ENCODE assay signal across 24 mouse cellular contexts in genomic region chr4:119670210-119670555, GRCm38 (mm10). TPM values are rescaled to one million over a fixed set of nuclear protein-coding genes. Genes with fewer than 3 reads are reported as not detected.
DNase-seq lines count a peak whose midpoint lies in the region; ATAC-seq and TF ChIP-seq lines count a peak whose summit lies in the region.
"Had no signal": no experiment of that assay in that cellular context is flagged by ENCODE, and none has a peak within 500 bp of the region (broad histone marks: within the 10 kb centered on the region; RNA-seq: fewer than 3 reads in every experiment).

No protein-coding gene starts in this region.

- no peak for TF ChIP-seq CTCF in midbrain, postnatal 0 days (IDR thresholded peaks at IDR 0.05)

- no peak overlapping the region for H3K4me3 ChIP-seq in midbrain, embryonic 15.5 days
- H3K4me3 ChIP-seq in midbrain, postnatal 0 days (ENCODE audit: low read depth, low read length) = no peak overlapping the region
- H3K4me3 ChIP-seq in forebrain, embryonic 16.5 days (replicated peaks; ENCODE audit: low read length) = no peak overlapping the region
- H3K4me3 ChIP-seq: embryonic facial prominence, embryonic 13.5 days; heart, embryonic 12.5 days had no signal

- no peak overlapping the region for H3K27ac ChIP-seq in midbrain, embryonic 15.5 days
- no peak overlapping the region for H3K27ac ChIP-seq in midbrain, postnatal 0 days (ENCODE audit: low read depth, low read length)
- peak overlapping the region; percentile 85 for H3K27ac ChIP-seq in forebrain, embryonic 16.5 days (ENCODE audit: low read length)
- H3K27ac ChIP-seq: embryonic facial prominence, embryonic 13.5 days had no signal

- no peaks in the 10 kb centered on the region for H3K9me3 ChIP-seq in midbrain, embryonic 15.5 days
- no peaks in the 10 kb centered on the region for H3K9me3 ChIP-seq in midbrain, postnatal 0 days (ENCODE audit: low read length)
- H3K9me3 ChIP-seq in forebrain, embryonic 16.5 days (ENCODE audit: control insufficient read depth, low read length) = no peaks in the 10 kb centered on the region
- H3K9me3 ChIP-seq: embryonic facial prominence, embryonic 13.5 days; heart, embryonic 12.5 days had no signal

- peaks cover 13% of the 10 kb centered on the region for H3K4me1 ChIP-seq in midbrain, embryonic 15.5 days
- no peaks in the 10 kb centered on the region; the same call in 1 of the 2 replicates for H3K4me1 ChIP-seq in midbrain, postnatal 0 days (ENCODE audit: insufficient read depth, low read length)
- peaks cover 21% of the 10 kb centered on the region for H3K4me1 ChIP-seq in forebrain, embryonic 16.5 days (replicated peaks; ENCODE audit: control insufficient read depth, insufficient read depth, low read length)

- no peak for DNase-seq in frontal cortex, postnatal 10 days (ENCODE audit: low spot score in 2 of 2)
- no peak for DNase-seq in midbrain, postnatal 0 days (ENCODE audit: low spot score)
- peak; percentile 83 for DNase-seq in A20 (ENCODE audit: low read depth, low spot score)
- no peak for DNase-seq in kidney, adult 18-20 months
- no peak for DNase-seq in kidney, adult 9 months
- DNase-seq: adrenal gland, postnatal 25 days; cerebellum, adult 11 months; heart, postnatal 14 days; kidney, adult 2 months; kidney, postnatal 14 days; liver; right cerebral cortex, postnatal 25 days had no signal

- H3K27me3 ChIP-seq in midbrain, embryonic 15.5 days (replicated peaks) = no peaks in the 10 kb centered on the region
- H3K27me3 ChIP-seq in midbrain, postnatal 0 days (ENCODE audit: insufficient read depth, low read length) = no peaks in the 10 kb centered on the region
- H3K27me3 ChIP-seq in forebrain, embryonic 16.5 days (replicated peaks; ENCODE audit: control insufficient read depth, insufficient read depth, low read length) = no peaks in the 10 kb centered on the region
- H3K27me3 ChIP-seq: embryonic facial prominence, embryonic 13.5 days; heart, embryonic 12.5 days had no signal

- H3K36me3 ChIP-seq in midbrain, embryonic 15.5 days (replicated peaks) = no peaks in the 10 kb centered on the region
- no peaks in the 10 kb centered on the region for H3K36me3 ChIP-seq in midbrain, postnatal 0 days (ENCODE audit: insufficient read depth, low read length)
- no peaks in the 10 kb centered on the region for H3K36me3 ChIP-seq in forebrain, embryonic 16.5 days (ENCODE audit: control insufficient read depth, insufficient read depth)
- H3K36me3 ChIP-seq: embryonic facial prominence, embryonic 13.5 days; heart, embryonic 12.5 days had no signal

- ATAC-seq in frontal cortex, adult (ENCODE audit: low TSS enrichment) = peak; percentile 43; the same call in 1 of the 2 replicates
- 0 out of 2 replicates have a peak, but pooled peaks have one; percentile 38 for ATAC-seq in midbrain, embryonic 15.5 days (replicated peaks)
- no peak for ATAC-seq in midbrain, postnatal 0 days (ENCODE audit: low FRiP score)
- ATAC-seq in forebrain, embryonic 16.5 days = peak; percentile 85
- ATAC-seq: lung, postnatal 0 days had no signal

- H3K4me2 ChIP-seq in midbrain, embryonic 15.5 days = no peak overlapping the region
- H3K4me2 ChIP-seq in midbrain, postnatal 0 days (ENCODE audit: low read depth, low read length, poor library complexity, severe bottlenecking) = no peak overlapping the region
- H3K4me2 ChIP-seq in forebrain, embryonic 16.5 days (ENCODE audit: low read length) = peak overlapping the region; percentile 9; the same call in 1 of the 2 replicates
- H3K4me2 ChIP-seq: embryonic facial prominence, embryonic 13.5 days; heart, embryonic 12.5 days had no signal

- 28% methylated on average over 7 of the region's 7 CpGs for WGBS in midbrain, embryonic 15.5 days
- 28% methylated on average over 7 of the region's 7 CpGs for WGBS in midbrain, postnatal 0 days
- 12% methylated on average over 7 of the region's 7 CpGs for WGBS in forebrain, embryonic 16.5 days

- no peak overlapping the region for H3K9ac ChIP-seq in midbrain, embryonic 15.5 days
- no peak overlapping the region for H3K9ac ChIP-seq in midbrain, postnatal 0 days (replicated peaks; ENCODE audit: low read length, poor library complexity, severe bottlenecking)
- no peak overlapping the region; the same call in 1 of the 2 replicates for H3K9ac ChIP-seq in forebrain, embryonic 16.5 days (replicated peaks; ENCODE audit: low read depth, low read length)
- H3K9ac ChIP-seq: embryonic facial prominence, embryonic 13.5 days; heart, embryonic 12.5 days had no signal

RNA-seq across cellular contexts. Expression of gene Guca2b, which starts 11.4 kb away (rescaled TPM):
- polyA plus RNA-seq in midbrain, embryonic 15.5 days (2015; fragmentation: Nextera tagmentation; extraction: Ambion mirVana) = not detected in 2 replicates
- total RNA-seq in midbrain, postnatal 0 days (2014; rRNA removed) = not detected in 2 replicates
- polyA plus RNA-seq in midbrain, postnatal 0 days (2015; fragmentation: Nextera tagmentation; extraction: Ambion mirVana) = not detected in 2 replicates
- polyA plus RNA-seq in forebrain, embryonic 16.5 days (2015; fragmentation: Nextera tagmentation; extraction: Ambion mirVana) = not detected in 2 replicates
- total RNA-seq: adrenal gland, postnatal 25 days; gastrocnemius, postnatal 4 days; heart, postnatal 14 days; layer of hippocampus, adult 8-10 months; left cerebral cortex, adult 18-20 months; left cerebral cortex, postnatal 4 days; megakaryocyte progenitor cell, adult 5-6 weeks had no signal
- polyA plus RNA-seq: embryonic facial prominence, embryonic 13.5 days; heart, embryonic 12.5 days; lung, postnatal 0 days; neural tube, embryonic 14.5 days had no signal

RNA-seq across cellular contexts. Expression of gene Guca2a, which starts 32.7 kb away (rescaled TPM):
- not detected in 2 replicates for polyA plus RNA-seq in midbrain, embryonic 15.5 days (2015; fragmentation: Nextera tagmentation; extraction: Ambion mirVana)
- total RNA-seq in midbrain, postnatal 0 days (2014; rRNA removed) = not detected in 2 replicates
- not detected in 2 replicates for polyA plus RNA-seq in midbrain, postnatal 0 days (2015; fragmentation: Nextera tagmentation; extraction: Ambion mirVana)
- polyA plus RNA-seq in forebrain, embryonic 16.5 days (2015; fragmentation: Nextera tagmentation; extraction: Ambion mirVana) = not detected in 2 replicates
- total RNA-seq: gastrocnemius, postnatal 4 days; heart, postnatal 14 days; layer of hippocampus, adult 8-10 months; left cerebral cortex, adult 18-20 months; left cerebral cortex, postnatal 4 days; megakaryocyte progenitor cell, adult 5-6 weeks had no signal
- polyA plus RNA-seq: embryonic facial prominence, embryonic 13.5 days; heart, embryonic 12.5 days; neural tube, embryonic 14.5 days had no signal
